Mouse (Mus musculus) layer of hippocampus, adult 2 months (tissue): ENCODE measurements around the gene Bpifa6. TPM values are rescaled to one million over a fixed set of nuclear protein-coding genes. Genes with fewer than 3 reads are reported as not detected.

ENCODE experiments used
- DNase-seq, 2 experiments: peaks; one replicate each; pipeline ENCODE4 v3.0.0; 2022; ENCODE audit warnings: low spot score in 2 of 2
- H3K27ac ChIP-seq: fragments of 200-600 bp; 2 replicates; pipeline ENCODE4 v1.8.1; 2022
- H3K4me3 ChIP-seq: fragments of 200-600 bp; 2 replicates; pipeline ENCODE4 v1.8.1; 2022; ENCODE audit warnings: mild to moderate bottlenecking
- CTCF ChIP-seq: fragments of 200-600 bp; conservative IDR thresholded peaks from 2 replicates; pipeline ENCODE4 v1.8.1; 2022; ENCODE audit warnings: antibody characterized with exemption, mild to moderate bottlenecking, moderate library complexity
- long read RNA-seq, 2 experiments: library from polyadenylated mRNA; stranded (forward); transcript quantifications; one replicate each; pipeline ENCODE4 v2.0.0; 2021; ENCODE audit warnings: borderline mapping rate in 2 of 2
- total RNA-seq, 2 experiments: library from RNA; stranded (reverse); gene quantifications; 2 replicates each; pipeline ENCODE4 v1.2.3; 2021

Gene Bpifa6
- total RNA-seq: not detected
- long read RNA-seq, experiment 1: 0 reads
- long read RNA-seq, experiment 2: 0 reads

- H3K27ac ChIP-seq: no peak within 1 kb of the TSS
- no peak for DNase-seq
- no peak within 1 kb of the TSS for H3K4me3 ChIP-seq
- TF ChIP-seq CTCF: no peak
Observed at GRCm38 (mm10) chr2:153974582-153974981, at the start of gene Bpifa6. Bpifa6 (plus strand) TSS chr2:153974945.

- TF ChIP-seq CTCF: peak; percentile 87
- peak in 1 of 2 experiments; percentile 41 for DNase-seq
- H3K27ac ChIP-seq: no peak overlapping the region
- H3K4me3 ChIP-seq: no peak overlapping the region
Observed at GRCm38 (mm10) chr2:153929871-153930413, 44.8 kb upstream of the Bpifa6 start.

- no peak overlapping the region for H3K27ac ChIP-seq
- DNase-seq: peak; percentile 23 to 34
- TF ChIP-seq CTCF: no peak
- H3K4me3 ChIP-seq: no peak overlapping the region
Observed at GRCm38 (mm10) chr2:153931125-153931524, 43.6 kb upstream of the Bpifa6 start.

GRCm38 (mm10) chr2:153933311-153933710 lies 41.4 kb upstream of the Bpifa6 start:
- Histone ChIP-seq H3K4me3 (no peak overlapping the region), H3K27ac (no peak overlapping the region)
- DNase-seq: no peak
- TF ChIP-seq CTCF: no peak

GRCm38 (mm10) chr2:153935348-153935747 lies 39.4 kb upstream of the Bpifa6 start:
- H3K4me3 ChIP-seq: no peak overlapping the region
- no peak for DNase-seq
- peak; percentile 36 for TF ChIP-seq CTCF
- H3K27ac ChIP-seq: no peak overlapping the region

GRCm38 (mm10) chr2:153937843-153938242 lies 36.9 kb upstream of the Bpifa6 start, which contains the start of gene Bpifb4:
Bpifb4 (plus strand) TSS chr2:153938212.
- H3K4me3 ChIP-seq: no peak within 1 kb of the TSS
- no peak for TF ChIP-seq CTCF
- no peak within 1 kb of the TSS for H3K27ac ChIP-seq
- DNase-seq: no peak

GRCm38 (mm10) chr2:153943537-153943936 lies 31.2 kb upstream of the Bpifa6 start:
- Histone ChIP-seq H3K4me3 (no peak overlapping the region), H3K27ac (no peak overlapping the region)
- peak; percentile 93 for TF ChIP-seq CTCF
- DNase-seq: peak; percentile 23 to 76

- TF ChIP-seq CTCF: no peak
Observed at GRCm38 (mm10) chr2:153944567-153944966, 30.2 kb upstream of the Bpifa6 start.

GRCm38 (mm10) chr2:153952897-153953296 lies 21.8 kb upstream of the Bpifa6 start:
- no peak overlapping the region for H3K27ac ChIP-seq
- no peak overlapping the region for H3K4me3 ChIP-seq
- TF ChIP-seq CTCF: peak; percentile 93
- DNase-seq: peak; percentile 73 to 80

More at GRCm38 (mm10) chr2:153944567-153944966, 30.2 kb upstream of the Bpifa6 start:
- Histone ChIP-seq H3K4me3 (no peak overlapping the region), H3K27ac (no peak overlapping the region)
- DNase-seq: no peak

GRCm38 (mm10) chr2:153953836-153954235 lies 20.9 kb upstream of the Bpifa6 start:
- Histone ChIP-seq H3K4me3 (no peak overlapping the region), H3K27ac (no peak overlapping the region)
- DNase-seq: peak in 1 of 2 experiments; percentile 20
- peak; percentile 72 for TF ChIP-seq CTCF

- Histone ChIP-seq H3K4me3 (no peak overlapping the region), H3K27ac (peak overlapping the region; percentile 23; the same call in 1 of the 2 replicates)
- peak in 1 of 2 experiments; percentile 24 for DNase-seq
- no peak for TF ChIP-seq CTCF
Observed at GRCm38 (mm10) chr2:153962821-153963331, 11.9 kb upstream of the Bpifa6 start.

- no peak for DNase-seq
- TF ChIP-seq CTCF: no peak
- H3K4me3 ChIP-seq: no peak overlapping the region
- H3K27ac ChIP-seq: peak overlapping the region; percentile 23; the same call in 1 of the 2 replicates
Observed at GRCm38 (mm10) chr2:153963334-153963733, 11.4 kb upstream of the Bpifa6 start.

GRCm38 (mm10) chr2:153970221-153970620 lies 4.5 kb upstream of the Bpifa6 start:
- Histone ChIP-seq H3K4me3 (no peak overlapping the region), H3K27ac (no peak overlapping the region)
- DNase-seq: no peak
- TF ChIP-seq CTCF: no peak

- DNase-seq: peak; percentile 46 to 74
- TF ChIP-seq CTCF: peak; percentile 89
- Histone ChIP-seq H3K4me3 (no peak overlapping the region), H3K27ac (no peak overlapping the region)
Observed at GRCm38 (mm10) chr2:153995770-153996169, 21.0 kb downstream of the Bpifa6 start.
